Comparison of ENCODE assay signal across 25 mouse cellular contexts in the genomic region with DNA sequence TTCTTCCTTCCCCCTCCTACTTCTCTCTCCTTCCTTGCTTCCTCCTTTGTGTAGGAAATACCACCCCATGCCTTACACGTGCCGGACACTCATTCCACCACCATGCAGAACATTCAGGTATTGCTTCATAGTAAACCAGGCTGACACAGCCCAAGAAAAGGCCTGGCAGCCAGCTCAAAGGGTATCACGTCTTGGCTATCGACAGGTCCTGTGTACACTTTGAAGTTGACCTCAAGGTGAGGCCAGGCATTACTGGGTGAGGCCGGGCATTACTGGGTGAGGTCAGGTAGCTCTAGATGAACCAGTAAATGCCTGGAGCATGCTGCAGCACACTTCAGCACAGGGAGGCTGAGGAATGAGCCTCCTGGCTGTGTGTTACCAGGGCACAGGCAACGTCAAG.
DNase-seq lines count a peak whose midpoint lies in the region; ATAC-seq and TF ChIP-seq lines count a peak whose summit lies in the region.
"Had no signal": no experiment of that assay in that cellular context is flagged by ENCODE, and none has a peak within 500 bp of the region (broad histone marks: within the 10 kb centered on the region; RNA-seq: fewer than 3 reads in every experiment).

No protein-coding gene starts in this region.

- no peaks in the 10 kb centered on the region for H3K27me3 ChIP-seq in liver, adult 2 months (ENCODE audit: control insufficient read depth, insufficient read depth, low read length)
- H3K27me3 ChIP-seq in liver, embryonic 12.5 days (replicated peaks), result no peaks in the 10 kb centered on the region; the same call in 1 of the 2 replicates
- peaks cover 15% of the 10 kb centered on the region for H3K27me3 ChIP-seq in megakaryocyte, embryonic 14.5 days (replicated peaks)
- H3K27me3 ChIP-seq in stomach, postnatal 0 days (ENCODE audit: control insufficient read depth, insufficient read depth, low read length), result no peaks in the 10 kb centered on the region
- no peaks in the 10 kb centered on the region for H3K27me3 ChIP-seq in embryonic facial prominence, embryonic 10.5 days (replicated peaks; ENCODE audit: low read depth, poor library complexity, severe bottlenecking)
- H3K27me3 ChIP-seq: embryonic facial prominence, embryonic 12.5 days; embryonic facial prominence, embryonic 15.5 days; heart, embryonic 12.5 days; heart, embryonic 15.5 days; hindbrain, embryonic 12.5 days; hindbrain, embryonic 15.5 days; Patski had no signal

- 0 out of 2 replicates have a peak, but pooled peaks cover 3% of the 10 kb centered on the region for H3K79me2 ChIP-seq in liver, adult 2 months (ENCODE audit: control insufficient read depth, insufficient read depth, low read length)

- H3K27ac ChIP-seq in liver, adult 2 months (replicated peaks; ENCODE audit: insufficient read depth, low read depth, low read length), result no peak overlapping the region
- no peak overlapping the region for H3K27ac ChIP-seq in liver, embryonic 12.5 days
- no peak overlapping the region for H3K27ac ChIP-seq in stomach, postnatal 0 days (replicated peaks)
- H3K27ac ChIP-seq in embryonic facial prominence, embryonic 10.5 days (replicated peaks), result no peak overlapping the region
- H3K27ac ChIP-seq: embryonic facial prominence, embryonic 12.5 days; embryonic facial prominence, embryonic 15.5 days; gastrocnemius, adult 2 months; heart, embryonic 15.5 days; hindbrain, embryonic 12.5 days; hindbrain, embryonic 15.5 days had no signal

- ATAC-seq in liver, embryonic 12.5 days, result no peak
- ATAC-seq in megakaryocyte, adult 5-6 weeks (ENCODE audit: poor library complexity, severe bottlenecking), result no peak
- peak; percentile 54; the same call in 1 of the 2 replicates for ATAC-seq in stomach, postnatal 0 days (ENCODE audit: low FRiP score, low TSS enrichment)
- ATAC-seq: forebrain, embryonic 14.5 days; forebrain, postnatal 0 days; Patski had no signal

- no peak overlapping the region for H3K4me3 ChIP-seq in liver, adult 2 months (ENCODE audit: insufficient read depth, low read depth, low read length)
- no peak overlapping the region for H3K4me3 ChIP-seq in liver, embryonic 12.5 days
- H3K4me3 ChIP-seq in megakaryocyte, embryonic 14.5 days (replicated peaks), result peak overlapping the region; percentile 7
- no peak overlapping the region for H3K4me3 ChIP-seq in stomach, postnatal 0 days (ENCODE audit: low read depth, low read length)
- no peak overlapping the region for H3K4me3 ChIP-seq in embryonic facial prominence, embryonic 10.5 days
- H3K4me3 ChIP-seq: embryonic facial prominence, embryonic 12.5 days; embryonic facial prominence, embryonic 15.5 days; gastrocnemius, adult 2 months; heart, embryonic 12.5 days; heart, embryonic 15.5 days; hindbrain, embryonic 12.5 days; hindbrain, embryonic 15.5 days had no signal

- 66% methylated on average over 6 of the region's 6 CpGs for WGBS in liver, adult 2 months
- 79% methylated on average over 6 of the region's 6 CpGs for WGBS in liver, embryonic 12.5 days (ENCODE audit: insufficient replicate concordance)
- 89% methylated on average over 6 of the region's 6 CpGs for WGBS in stomach, postnatal 0 days
- 92% methylated on average over 6 of the region's 6 CpGs for WGBS in embryonic facial prominence, embryonic 10.5 days

- no peak for TF ChIP-seq POLR2A in liver, adult 2 months (IDR thresholded peaks at IDR 0.05; ENCODE audit: extremely low read depth, insufficient read depth, low read length)

- TF ChIP-seq CTCF in liver, adult 2 months (IDR thresholded peaks at IDR 0.05; ENCODE audit: low read depth, low read length), result no peak
- TF ChIP-seq CTCF in stomach, postnatal 0 days (IDR thresholded peaks at IDR 0.05; ENCODE audit: low read depth), result no peak

- peak; percentile 69 for DNase-seq in liver, adult 2 months (ENCODE audit: extremely low read depth, low read depth, low spot score)
- DNase-seq in stomach, postnatal 0 days (ENCODE audit: low spot score), result no peak
- no peak for DNase-seq in embryonic facial prominence, embryonic 10.5 days (ENCODE audit: low spot score)
- DNase-seq: adrenal gland, postnatal 10 days; adrenal gland, postnatal 36 days; B cell, adult 2 months; cerebellum, postnatal 14 days; forebrain, postnatal 0 days; gastrocnemius, adult 2 months; gastrocnemius, postnatal 14 days; heart, adult 11 months; heart, postnatal 14 days; heart, postnatal 4 days had no signal

- H3K4me2 ChIP-seq in liver, embryonic 12.5 days, result no peak overlapping the region
- H3K4me2 ChIP-seq in stomach, postnatal 0 days (replicated peaks; ENCODE audit: low read depth), result no peak overlapping the region
- H3K4me2 ChIP-seq: embryonic facial prominence, embryonic 12.5 days; embryonic facial prominence, embryonic 15.5 days; heart, embryonic 12.5 days; heart, embryonic 15.5 days; hindbrain, embryonic 12.5 days; hindbrain, embryonic 15.5 days had no signal

- no peaks in the 10 kb centered on the region for H3K9me3 ChIP-seq in liver, embryonic 12.5 days (replicated peaks)
- peaks cover 8% of the 10 kb centered on the region for H3K9me3 ChIP-seq in megakaryocyte, embryonic 14.5 days
- H3K9me3 ChIP-seq in stomach, postnatal 0 days (ENCODE audit: control insufficient read depth, low read length), result no peaks in the 10 kb centered on the region
- peaks cover 8% of the 10 kb centered on the region; the same call in 1 of the 2 replicates for H3K9me3 ChIP-seq in embryonic facial prominence, embryonic 10.5 days
- H3K9me3 ChIP-seq: embryonic facial prominence, embryonic 15.5 days; heart, embryonic 15.5 days; hindbrain, embryonic 15.5 days had no signal

- TF ChIP-seq EP300 in stomach, postnatal 0 days (optimal IDR thresholded peaks at IDR 0.05), result no peak

- no peaks in the 10 kb centered on the region for H3K36me3 ChIP-seq in liver, adult 2 months (ENCODE audit: control insufficient read depth, insufficient read depth, low read length)
- peaks cover 10% of the 10 kb centered on the region; the same call in 1 of the 2 replicates for H3K36me3 ChIP-seq in liver, embryonic 12.5 days
- no peaks in the 10 kb centered on the region for H3K36me3 ChIP-seq in megakaryocyte, embryonic 14.5 days (replicated peaks; ENCODE audit: low read length)
- no peaks in the 10 kb centered on the region for H3K36me3 ChIP-seq in stomach, postnatal 0 days (ENCODE audit: control insufficient read depth, insufficient read depth, low read length)
- peaks cover 71% of the 10 kb centered on the region for H3K36me3 ChIP-seq in embryonic facial prominence, embryonic 10.5 days (replicated peaks)
- H3K36me3 ChIP-seq: G1E had no signal

- H3K4me1 ChIP-seq in liver, adult 2 months (ENCODE audit: control insufficient read depth, insufficient read depth, low read length), result peaks cover 4% of the 10 kb centered on the region
- no peaks in the 10 kb centered on the region for H3K4me1 ChIP-seq in liver, embryonic 12.5 days
- H3K4me1 ChIP-seq in megakaryocyte, embryonic 14.5 days, result peaks cover 16% of the 10 kb centered on the region
- no peaks in the 10 kb centered on the region for H3K4me1 ChIP-seq in stomach, postnatal 0 days (replicated peaks; ENCODE audit: control insufficient read depth, insufficient read depth)
- H3K4me1 ChIP-seq in embryonic facial prominence, embryonic 10.5 days, result peaks cover 8% of the 10 kb centered on the region

- H3K9ac ChIP-seq in liver, adult 2 months (ENCODE audit: low read depth, low read length), result no peak overlapping the region
- no peak overlapping the region for H3K9ac ChIP-seq in liver, embryonic 12.5 days
- no peak overlapping the region for H3K9ac ChIP-seq in stomach, postnatal 0 days (ENCODE audit: low read length)
- H3K9ac ChIP-seq: embryonic facial prominence, embryonic 12.5 days; embryonic facial prominence, embryonic 15.5 days; forebrain, postnatal 0 days; heart, embryonic 12.5 days; heart, embryonic 15.5 days; hindbrain, embryonic 12.5 days; hindbrain, embryonic 15.5 days had no signal
